Mouse (Mus musculus) liver, embryonic 14.5 days (tissue): ENCODE measurements at regions not wholly inside any gene's neighbourhood (a gene's known extent, or its start where the extent isn't known, plus 50 kb on each side); places are given as distances from the start of the nearest gene placed in this dataset.

Experiments
- CTCF ChIP-seq: IDR thresholded peaks from 2 replicates; pipeline ENCODE4 v1.5.1; 2016; ENCODE audit warnings: antibody characterized with exemption, low read depth, control low read depth
- EP300 ChIP-seq: IDR thresholded peaks from 2 replicates; pipeline ENCODE4 v1.6.1; 2016; ENCODE audit warnings: antibody characterized with exemption, low read depth

- TF ChIP-seq EP300, result no peak
- TF ChIP-seq CTCF, result no peak
These were observed 310.4 kb upstream of the Id2 start for GRCm38 (mm10) chr12:25407301-25407700.
